Mouse (Mus musculus) hindbrain, embryonic 16.5 days (tissue): Measurements from ENCODE around the gene Hhex. TPM values are rescaled to one million over a fixed set of nuclear protein-coding genes. Genes with fewer than 3 reads are reported as not detected.

Source experiments
- ATAC-seq: fragments of 200-750 bp; cut with Nextera tagmentation; 2 replicates; pipeline ENCODE4 v1.8.0; 2017; ENCODE audit warnings: moderate TSS enrichment, moderate library complexity
- H3K27ac ChIP-seq: fragments of 300-500 bp; sonication (generic); 2 replicates; pipeline ENCODE4 v1.5.1; 2014; ENCODE audit warnings: low read depth, mild to moderate bottlenecking, control low read depth, low read length, moderate library complexity
- H3K27me3 ChIP-seq: fragments of 300-500 bp; sonication (generic); replicated peaks from 2 replicates; pipeline ENCODE4 v1.6.1; 2014; ENCODE audit warnings: low read length; ENCODE audit not compliant: control insufficient read depth, insufficient read depth
- H3K36me3 ChIP-seq: fragments of 300-500 bp; sonication (generic); 2 replicates; pipeline ENCODE4 v1.6.1; 2014; ENCODE audit warnings: mild to moderate bottlenecking, low read length, moderate library complexity, mixed read lengths; ENCODE audit not compliant: control insufficient read depth, insufficient read depth
- H3K4me1 ChIP-seq: fragments of 300-500 bp; sonication (generic); 2 replicates; pipeline ENCODE4 v1.6.1; 2014; ENCODE audit warnings: low read depth, low read length; ENCODE audit not compliant: control insufficient read depth, insufficient read depth
- H3K4me2 ChIP-seq: fragments of 300-500 bp; sonication (generic); 2 replicates; pipeline ENCODE4 v1.6.1; 2014; ENCODE audit warnings: mild to moderate bottlenecking, low read length, control low read depth, moderate library complexity
- H3K4me3 ChIP-seq: fragments of 300-500 bp; sonication (generic); 2 replicates; pipeline ENCODE4 v1.5.1; 2014; ENCODE audit warnings: mild to moderate bottlenecking, low read length, control low read depth, moderate library complexity
- H3K9ac ChIP-seq: fragments of 300-500 bp; sonication (generic); 2 replicates; pipeline ENCODE4 v1.6.1; 2014; ENCODE audit warnings: low read depth, mild to moderate bottlenecking, control low read depth, low read length, moderate library complexity
- H3K9me3 ChIP-seq: fragments of 300-500 bp; sonication (generic); 2 replicates; pipeline ENCODE4 v1.6.1; 2014; ENCODE audit warnings: mild to moderate bottlenecking, low read length, moderate library complexity; ENCODE audit not compliant: control insufficient read depth
- WGBS: fragments of 180-500 bp; shearing (Covaris S2); extraction: QIAGEN DNeasy Blood & Tissue Kit; methylation state at CpG from one replicate; pipeline ENCODE4 v1.1.7; 2014; 5-methylcytosine and 5-hydroxymethylcytosine counted together
- polyA plus RNA-seq: library from polyadenylated mRNA; unstranded; fragments of >200 nt; fragmentation: Nextera tagmentation; extraction: Ambion mirVana; gene quantifications from 2 replicates; pipeline ENCODE4 v1.2.1, GENCODE M21; 2015

The Hhex gene
- polyA plus RNA-seq, 1 experiment from 2014 or later: 5.5 TPM

DNA sequence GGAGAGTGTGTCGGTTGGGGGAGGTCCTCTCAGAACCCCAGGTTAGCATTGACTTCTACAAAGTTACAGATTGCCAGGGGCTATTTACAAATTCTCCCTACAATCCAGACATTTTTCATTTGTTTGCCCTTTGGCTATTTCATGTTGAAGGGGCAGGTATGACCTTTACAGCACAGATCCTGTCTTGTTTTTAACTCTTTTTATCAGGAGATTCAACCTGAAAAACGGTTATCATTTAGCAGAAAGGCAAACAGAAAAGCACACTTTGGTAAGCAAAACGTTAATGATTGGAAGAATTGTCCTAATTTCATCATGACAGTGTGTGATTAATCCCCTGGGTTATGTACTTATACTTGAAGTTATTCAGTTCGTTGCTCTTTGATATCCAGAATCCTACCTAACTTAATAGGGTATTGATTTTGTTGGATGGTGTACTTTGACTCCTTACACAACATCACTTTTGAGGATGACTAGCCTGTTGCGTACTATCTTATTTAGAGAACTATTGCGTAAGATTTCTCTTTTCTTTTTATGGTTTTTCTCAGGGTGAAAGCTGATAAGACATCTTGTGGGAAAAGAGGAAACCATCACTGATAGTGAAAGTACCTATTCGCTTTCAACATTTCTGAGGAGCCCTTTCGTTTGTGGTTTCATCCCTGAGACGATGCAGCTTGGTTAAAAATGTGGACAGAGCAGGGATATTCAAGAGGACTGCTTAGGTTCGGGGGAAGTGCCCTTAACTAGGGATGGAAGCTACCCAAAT is 8.1 kb downstream of the Hhex start:
- no peak for ATAC-seq
- H3K27ac ChIP-seq: no peak overlapping the region
- H3K36me3 ChIP-seq: no peaks in the 10 kb centered on the region
- no peak overlapping the region for H3K4me3 ChIP-seq
- H3K4me2 ChIP-seq: no peak overlapping the region
- H3K9me3 ChIP-seq: no peaks in the 10 kb centered on the region
- no peak overlapping the region for H3K9ac ChIP-seq
- 82% methylated on average over 10 of the region's 10 CpGs for WGBS
- no peaks in the 10 kb centered on the region for H3K4me1 ChIP-seq
- H3K27me3 ChIP-seq: peaks cover 18% of the 10 kb centered on the region

DNA sequence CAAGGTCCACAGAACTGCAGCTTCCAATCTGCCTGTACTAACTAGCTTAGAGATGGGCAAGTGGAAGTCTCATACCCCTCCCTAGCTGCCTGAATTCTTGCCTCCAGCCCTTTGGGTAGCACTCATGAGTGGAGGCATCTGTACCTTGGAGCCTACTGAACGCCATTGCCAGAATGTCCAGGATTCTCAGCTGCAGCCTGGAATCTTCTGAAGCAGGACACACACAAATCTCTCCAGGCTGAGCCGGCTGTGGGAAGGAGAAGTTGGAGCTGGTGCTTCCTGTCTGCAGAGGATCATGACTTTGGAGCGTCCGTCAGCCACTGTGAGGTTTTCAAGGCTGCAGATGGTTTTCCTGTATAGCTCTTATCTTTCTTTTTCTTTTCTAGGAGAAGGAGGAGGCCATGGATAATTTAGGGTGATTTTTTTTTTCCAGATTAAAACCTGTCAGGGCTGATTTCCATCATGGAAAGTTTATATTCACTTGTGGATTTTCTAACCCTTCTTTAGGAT is 9.1 kb downstream of the Hhex start:
- Histone ChIP-seq H3K4me3 (no peak overlapping the region), H3K36me3 (no peaks in the 10 kb centered on the region), H3K9me3 (no peaks in the 10 kb centered on the region), H3K27ac (no peak overlapping the region), H3K27me3 (peaks cover 12% of the 10 kb centered on the region), H3K4me1 (no peaks in the 10 kb centered on the region), H3K9ac (no peak overlapping the region), H3K4me2 (no peak overlapping the region)
- no peak for ATAC-seq
- 80% methylated on average over 4 of the region's 4 CpGs for WGBS

DNA sequence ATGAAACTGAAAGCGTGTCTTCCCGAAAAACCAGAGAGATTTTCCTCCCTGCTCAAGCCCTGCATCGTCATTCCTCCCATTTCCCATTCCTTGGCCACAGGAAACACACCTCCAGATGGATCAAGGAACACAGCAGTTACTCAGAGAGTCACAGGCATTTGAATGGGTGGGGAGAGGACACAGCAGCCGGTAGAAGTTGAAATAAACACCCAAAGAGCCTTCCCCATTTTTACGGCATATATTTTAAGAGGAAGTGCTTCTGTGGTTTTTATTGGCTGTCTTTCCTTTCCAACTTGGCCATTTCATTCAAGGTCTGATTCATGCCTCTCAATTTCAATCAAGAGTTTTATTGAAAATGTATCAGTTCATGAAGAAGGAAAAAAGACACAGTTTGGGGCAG is 13.6 kb downstream of the Hhex start:
- Histone ChIP-seq H3K9ac (no peak overlapping the region), H3K4me1 (no peaks in the 10 kb centered on the region), H3K9me3 (no peaks in the 10 kb centered on the region), H3K4me3 (no peak overlapping the region), H3K36me3 (no peaks in the 10 kb centered on the region), H3K27me3 (no peaks in the 10 kb centered on the region), H3K27ac (no peak overlapping the region), H3K4me2 (no peak overlapping the region)
- no peak for ATAC-seq
- 81% methylated on average over 5 of the region's 5 CpGs for WGBS

DNA sequence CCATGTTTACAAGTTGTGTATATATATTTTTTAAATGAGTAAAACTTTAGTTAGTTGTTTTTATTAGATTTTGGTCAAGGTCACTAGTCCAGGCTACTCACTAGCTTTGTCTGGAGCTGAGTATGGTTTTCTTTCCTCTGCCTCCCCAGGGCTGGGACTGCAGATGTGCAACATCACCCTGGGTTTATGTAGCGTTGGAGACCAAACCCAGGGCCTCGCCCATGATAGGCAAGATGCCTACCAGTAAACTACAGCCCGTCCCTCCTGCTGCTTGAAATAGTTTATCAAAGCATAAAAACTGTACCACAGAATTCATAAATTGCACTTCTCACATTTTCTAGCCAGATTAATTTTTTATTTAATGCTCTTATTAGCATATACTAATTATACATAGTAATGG is 14.6 kb downstream of the Hhex start:
- 83% methylated on average over 3 of the region's 3 CpGs for WGBS
- Histone ChIP-seq H3K27ac (no peak overlapping the region), H3K4me2 (no peak overlapping the region), H3K27me3 (no peaks in the 10 kb centered on the region), H3K9ac (no peak overlapping the region), H3K4me1 (no peaks in the 10 kb centered on the region), H3K36me3 (no peaks in the 10 kb centered on the region), H3K4me3 (no peak overlapping the region), H3K9me3 (no peaks in the 10 kb centered on the region)
- no peak for ATAC-seq

DNA sequence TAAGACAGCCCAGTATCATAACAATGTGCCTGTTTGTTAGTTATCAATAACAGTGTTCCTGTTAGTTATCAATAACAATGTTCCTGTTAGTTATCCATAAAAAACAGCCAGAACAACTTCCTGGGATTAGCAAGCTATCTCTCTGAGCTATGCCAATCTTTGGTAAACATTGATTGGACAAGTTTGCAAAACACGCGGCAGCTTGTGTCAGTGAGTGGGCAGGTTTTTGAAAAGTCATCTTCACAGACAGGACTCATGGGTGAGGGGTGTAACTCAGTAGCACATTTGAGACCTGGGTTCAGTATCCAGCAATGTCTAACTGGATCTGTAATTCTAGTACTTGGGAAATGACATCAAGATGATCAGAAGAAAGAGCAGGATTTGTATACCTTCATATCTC is 20.9 kb downstream of the Hhex start:
- no peaks in the 10 kb centered on the region for H3K9me3 ChIP-seq
- no peak overlapping the region for H3K9ac ChIP-seq
- no peak overlapping the region for H3K4me3 ChIP-seq
- H3K4me2 ChIP-seq: no peak overlapping the region
- ATAC-seq: no peak
- H3K4me1 ChIP-seq: no peaks in the 10 kb centered on the region
- 94% methylated on average over 2 of the region's 2 CpGs for WGBS
- no peak overlapping the region for H3K27ac ChIP-seq
- H3K27me3 ChIP-seq: no peaks in the 10 kb centered on the region
- H3K36me3 ChIP-seq: no peaks in the 10 kb centered on the region

DNA sequence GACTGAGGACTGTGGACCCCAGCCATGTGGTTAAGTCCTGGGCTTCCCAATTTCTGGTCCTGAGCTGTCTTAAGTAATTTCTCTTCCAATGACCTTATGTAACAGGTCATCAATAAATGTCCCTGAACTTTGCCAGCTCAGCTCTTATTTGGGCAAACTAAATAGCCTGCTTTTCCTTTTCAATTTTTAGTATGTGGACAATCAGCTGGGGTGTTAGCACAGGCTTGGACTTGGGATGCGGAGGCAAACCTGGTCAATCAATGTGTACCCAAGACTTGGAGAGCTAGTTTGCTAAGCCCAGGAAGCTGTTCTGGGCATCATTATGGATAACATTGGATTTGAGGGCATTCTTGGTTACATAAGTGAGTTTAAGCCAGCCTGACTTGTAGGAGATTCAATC is 21.4 kb downstream of the Hhex start:
- H3K4me1 ChIP-seq: no peaks in the 10 kb centered on the region
- WGBS: 96% methylated on average over 1 of the region's 1 CpGs
- ATAC-seq: no peak
- H3K36me3 ChIP-seq: no peaks in the 10 kb centered on the region
- no peak overlapping the region for H3K4me2 ChIP-seq
- H3K9me3 ChIP-seq: no peaks in the 10 kb centered on the region
- no peak overlapping the region for H3K27ac ChIP-seq
- no peaks in the 10 kb centered on the region for H3K27me3 ChIP-seq
- H3K9ac ChIP-seq: no peak overlapping the region
- H3K4me3 ChIP-seq: no peak overlapping the region

DNA sequence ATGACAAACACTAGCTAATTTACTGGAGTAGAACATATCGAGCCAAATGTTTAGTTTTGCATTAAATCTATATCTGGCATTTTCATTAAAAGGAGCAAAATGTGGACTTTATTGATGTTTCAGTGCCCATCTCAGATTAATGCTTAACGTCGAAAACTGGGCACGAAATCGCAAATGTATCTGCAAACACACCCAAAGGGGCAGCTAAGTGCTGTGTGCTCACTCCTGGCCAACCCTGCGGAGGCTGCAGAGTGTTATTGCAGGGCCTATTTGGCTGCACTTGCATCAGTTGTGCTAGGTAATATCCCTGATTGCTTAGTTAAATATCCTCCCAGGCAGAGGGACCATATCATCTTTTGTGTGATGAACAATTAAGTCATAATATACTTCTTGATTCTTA is 23.4 kb downstream of the Hhex start:
- no peak overlapping the region for H3K27ac ChIP-seq
- H3K9me3 ChIP-seq: no peaks in the 10 kb centered on the region
- 71% methylated on average over 6 of the region's 6 CpGs for WGBS
- H3K9ac ChIP-seq: no peak overlapping the region
- H3K36me3 ChIP-seq: no peaks in the 10 kb centered on the region
- H3K4me1 ChIP-seq: no peaks in the 10 kb centered on the region
- H3K27me3 ChIP-seq: no peaks in the 10 kb centered on the region
- ATAC-seq: no peak
- no peak overlapping the region for H3K4me2 ChIP-seq
- H3K4me3 ChIP-seq: no peak overlapping the region

DNA sequence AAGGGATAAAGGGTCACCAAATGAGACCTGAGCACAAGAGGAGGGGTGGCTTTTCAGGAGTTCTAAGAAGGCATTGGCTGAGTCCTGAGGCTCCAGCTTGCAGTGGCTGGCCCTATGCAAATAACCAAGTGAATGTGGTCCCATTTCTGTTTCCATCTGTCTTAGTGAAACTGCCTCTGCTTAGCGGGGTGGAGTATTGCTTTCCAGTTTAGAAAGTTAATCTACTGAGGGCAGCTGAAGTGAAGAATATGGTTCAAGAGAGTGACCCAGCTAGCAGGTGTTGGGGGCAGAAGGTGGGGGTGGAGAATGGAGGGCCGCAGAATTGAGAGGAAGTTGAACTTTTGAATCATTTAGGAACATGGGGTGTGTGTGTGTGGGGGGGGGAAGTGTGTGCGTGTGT is 31.8 kb downstream of the Hhex start:
- no peak overlapping the region for H3K9ac ChIP-seq
- no peak overlapping the region for H3K4me2 ChIP-seq
- no peaks in the 10 kb centered on the region for H3K27me3 ChIP-seq
- H3K36me3 ChIP-seq: no peaks in the 10 kb centered on the region
- H3K27ac ChIP-seq: no peak overlapping the region
- no peaks in the 10 kb centered on the region for H3K4me1 ChIP-seq
- H3K4me3 ChIP-seq: no peak overlapping the region
- WGBS: 89% methylated on average over 3 of the region's 3 CpGs
- no peak for ATAC-seq
- H3K9me3 ChIP-seq: no peaks in the 10 kb centered on the region

DNA sequence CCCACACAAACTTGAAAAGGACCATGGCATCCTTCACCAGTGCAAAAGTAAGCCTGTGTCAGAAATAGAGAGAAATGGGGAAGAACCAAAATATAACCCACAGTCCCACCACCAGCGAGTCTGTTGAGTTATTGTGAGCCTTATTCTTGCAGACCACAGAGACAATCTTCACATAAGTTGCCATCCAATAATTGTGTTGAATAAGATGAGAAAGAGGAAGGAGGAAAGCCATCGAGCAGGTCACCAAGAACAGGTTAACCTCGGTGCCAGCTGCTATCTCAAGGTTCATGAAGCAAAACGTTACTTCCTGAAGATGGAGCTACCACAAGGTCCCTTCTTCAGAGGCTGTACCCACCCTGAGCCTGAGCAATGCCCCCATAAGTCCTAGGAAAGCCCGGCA is 32.4 kb downstream of the Hhex start:
- Histone ChIP-seq H3K4me2 (no peak overlapping the region), H3K27me3 (no peaks in the 10 kb centered on the region), H3K27ac (no peak overlapping the region), H3K4me3 (no peak overlapping the region), H3K4me1 (no peaks in the 10 kb centered on the region), H3K36me3 (no peaks in the 10 kb centered on the region), H3K9me3 (no peaks in the 10 kb centered on the region), H3K9ac (no peak overlapping the region)
- ATAC-seq: no peak
- WGBS: 89% methylated on average over 5 of the region's 5 CpGs
